Comparison of ENCODE assay signal across 24 mouse cellular contexts in the genomic region with DNA sequence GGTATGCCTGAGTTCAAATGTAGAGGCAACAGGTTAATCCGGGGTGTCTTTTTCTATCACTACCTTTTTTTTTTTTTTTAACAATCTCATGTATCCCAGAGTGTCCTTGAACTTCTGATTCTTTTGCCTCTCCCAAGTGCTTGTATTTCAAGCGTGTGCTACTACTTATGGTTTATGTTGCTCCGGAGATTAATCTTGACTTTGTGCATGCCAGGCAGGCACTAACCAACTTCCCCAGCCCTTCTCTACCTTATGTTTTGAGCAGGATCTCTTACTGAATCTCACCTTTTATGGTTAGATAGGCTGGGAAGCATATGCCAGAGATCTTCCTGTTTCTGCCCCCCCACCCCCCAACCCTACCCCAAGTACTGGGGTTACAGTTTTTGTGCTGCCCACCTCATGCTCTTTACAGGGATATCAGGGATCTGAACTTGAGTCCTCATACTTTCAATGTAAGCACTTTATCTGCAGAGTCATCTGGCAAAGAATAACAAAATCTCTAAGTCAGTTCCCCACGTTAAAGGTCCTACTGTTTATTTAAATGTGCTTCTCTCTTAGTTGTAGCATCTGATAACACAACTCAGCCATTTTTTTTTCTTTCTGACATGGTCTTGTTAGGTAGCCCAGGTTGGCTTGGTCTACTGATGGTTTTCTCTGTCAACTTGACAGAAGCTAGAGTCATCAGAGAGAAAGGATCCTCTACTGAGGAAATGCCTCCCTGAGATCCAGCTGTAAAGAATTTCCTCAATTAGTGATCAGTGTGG. TPM values are rescaled to one million over a fixed set of nuclear protein-coding genes. Genes with fewer than 3 reads are reported as not detected.
"Had no signal": no experiment of that assay in that cellular context is flagged by ENCODE, and none has a peak within 500 bp of the region (broad histone marks: within the 10 kb centered on the region; RNA-seq: fewer than 3 reads in every experiment).

No protein-coding gene starts in this region.

- H3K4me2 ChIP-seq: heart, embryonic 12.5 days; hindbrain, embryonic 12.5 days; hindbrain, embryonic 14.5 days; limb, embryonic 12.5 days had no signal

- DNase-seq: gastrocnemius, postnatal 25 days; heart, postnatal 10 days; heart, postnatal 4 days; kidney, adult 18-20 months; kidney, adult 8-10 months; kidney, postnatal 10 days; kidney, postnatal 25 days; kidney, postnatal 4 days; liver had no signal

- H3K27ac ChIP-seq: heart, embryonic 10.5 days; hindbrain, embryonic 10.5 days; hindbrain, embryonic 12.5 days; hindbrain, embryonic 14.5 days; intestine, embryonic 15.5 days; layer of hippocampus, adult 2 months; left cerebral cortex, adult 2 months; limb, embryonic 10.5 days; limb, embryonic 12.5 days; liver, embryonic 14.5 days had no signal

- H3K4me3 ChIP-seq: heart, embryonic 10.5 days; heart, embryonic 12.5 days; hindbrain, embryonic 12.5 days; intestine, embryonic 15.5 days; layer of hippocampus, adult 2 months; left cerebral cortex, adult 2 months; limb, embryonic 12.5 days had no signal

- H3K27me3 ChIP-seq: heart, embryonic 12.5 days; hindbrain, embryonic 12.5 days; intestine, embryonic 15.5 days; limb, embryonic 12.5 days had no signal

- H3K9ac ChIP-seq: heart, embryonic 12.5 days; hindbrain, embryonic 14.5 days; intestine, embryonic 15.5 days; limb, embryonic 12.5 days had no signal

- H3K9me3 ChIP-seq: heart, embryonic 10.5 days; heart, embryonic 12.5 days; hindbrain, embryonic 10.5 days; hindbrain, embryonic 12.5 days; intestine, embryonic 15.5 days; limb, embryonic 10.5 days; limb, embryonic 12.5 days had no signal

- ATAC-seq: hindbrain, embryonic 16.5 days; inflammation-experienced regulatory T-cells, adult 6 months; intestine, embryonic 15.5 days; intestine, postnatal 0 days had no signal

RNA-seq across cellular contexts. Expression of a gene that starts 59.4 kb away (rescaled TPM):
- total RNA-seq: gastrocnemius, adult 8-10 months; gastrocnemius, postnatal 25 days had no signal
- polyA plus RNA-seq: inflammation-experienced regulatory T-cells, adult 6 months had no signal
